Mouse (Mus musculus) brown adipose tissue, adult 24 weeks (tissue): ENCODE results near the gene Ank3. TPM values are rescaled to one million over a fixed set of nuclear protein-coding genes. Genes with fewer than 3 reads are reported as not detected.
"Not testable (repeated sequence)": the region's sequence is repeated elsewhere in the genome, so short reads cannot be mapped to it uniquely, and the experiment has no call there.

Source experiments
- H3K27ac ChIP-seq: fragments of 200-500 bp; replicated peaks from 2 replicates; pipeline ENCODE4 v1.5.1; 2012; ENCODE audit warnings: low read depth, mild to moderate bottlenecking, low read length
- H3K4me1 ChIP-seq: fragments of 200-500 bp; 2 replicates; pipeline ENCODE4 v1.6.1; 2012; ENCODE audit warnings: low read length, mixed read lengths; ENCODE audit not compliant: control insufficient read depth, insufficient read depth, insufficient read length
- H3K4me3 ChIP-seq: fragments of 200-500 bp; 2 replicates; pipeline ENCODE4 v1.5.1; 2012; ENCODE audit warnings: low read depth, mild to moderate bottlenecking, low read length, moderate library complexity; ENCODE audit not compliant: insufficient read depth
- polyA plus RNA-seq: library from polyadenylated mRNA; stranded (reverse); fragments of >200 nt; gene quantifications from 2 replicates; pipeline ENCODE4 v1.2.4, GENCODE M21; 2012; ENCODE audit not compliant: missing spikeins, insufficient read depth, insufficient read length

Gene Ank3
- 1.5 and 6.5 TPM in 2 replicates for polyA plus RNA-seq

- no peak within 1 kb of the TSS for H3K27ac ChIP-seq
These were observed at the start of gene Ank3 for GRCm38 (mm10) chr10:69398763-69399590. Gene Ank3, plus strand, starts transcription at chr10:69398773.

GRCm38 (mm10) chr10:69351071-69351841 is 47.3 kb upstream of the Ank3 start:
- H3K4me3 ChIP-seq, result no peak overlapping the region; the same call in 1 of the 2 replicates
- no peak overlapping the region for H3K27ac ChIP-seq
- H3K4me1 ChIP-seq, result peaks cover 5% of the 10 kb centered on the region; the same call in 1 of the 2 replicates

More at GRCm38 (mm10) chr10:69398763-69399590, at the start of gene Ank3:
- Histone ChIP-seq H3K4me3 (peak within 1 kb of the TSS; percentile 51), H3K4me1 (peaks cover 6% of the 10 kb centered on the region; the same call in 1 of the 2 replicates)

GRCm38 (mm10) chr10:69351842-69352211 is 46.7 kb upstream of the Ank3 start:
- H3K4me3 ChIP-seq, result peak overlapping the region; percentile 59
- H3K4me1 ChIP-seq, result peaks cover 5% of the 10 kb centered on the region; the same call in 1 of the 2 replicates
- no peak overlapping the region for H3K27ac ChIP-seq

GRCm38 (mm10) chr10:69352212-69353085 is 46.1 kb upstream of the Ank3 start, which contains the start of gene Cdk1:
Gene Cdk1, minus strand, starts transcription at chr10:69352938.
- H3K4me1 ChIP-seq, result 0 out of 2 replicates have a peak, but pooled peaks cover 2% of the 10 kb centered on the region
- H3K27ac ChIP-seq, result no peak within 1 kb of the TSS
- peak within 1 kb of the TSS; percentile 59 for H3K4me3 ChIP-seq

GRCm38 (mm10) chr10:69353086-69353479 is 45.5 kb upstream of the Ank3 start:
- H3K27ac ChIP-seq, H3K4me1 ChIP-seq, H3K4me3 ChIP-seq: not testable (repeated sequence)

GRCm38 (mm10) chr10:69359666-69360065 is 38.9 kb upstream of the Ank3 start:
- Histone ChIP-seq H3K4me1 (no peaks in the 10 kb centered on the region), H3K27ac (no peak overlapping the region), H3K4me3 (no peak overlapping the region)

- Histone ChIP-seq H3K4me1 (no peaks in the 10 kb centered on the region), H3K4me3 (no peak overlapping the region), H3K27ac (no peak overlapping the region)
These were observed 32.4 kb upstream of the Ank3 start for GRCm38 (mm10) chr10:69366208-69366607.

GRCm38 (mm10) chr10:69366877-69367387 is 31.6 kb upstream of the Ank3 start:
- Histone ChIP-seq H3K4me1 (no peaks in the 10 kb centered on the region), H3K27ac (no peak overlapping the region), H3K4me3 (no peak overlapping the region)

- Histone ChIP-seq H3K4me3 (no peak overlapping the region), H3K27ac (no peak overlapping the region), H3K4me1 (no peaks in the 10 kb centered on the region)
These were observed 29.3 kb upstream of the Ank3 start for GRCm38 (mm10) chr10:69369321-69369720.

GRCm38 (mm10) chr10:69371441-69371840 is 27.1 kb upstream of the Ank3 start:
- no peaks in the 10 kb centered on the region for H3K4me1 ChIP-seq
- no peak overlapping the region for H3K27ac ChIP-seq

GRCm38 (mm10) chr10:69372061-69372460 is 26.5 kb upstream of the Ank3 start:
- Histone ChIP-seq H3K27ac (no peak overlapping the region), H3K4me1 (no peaks in the 10 kb centered on the region), H3K4me3 (no peak overlapping the region)

More at GRCm38 (mm10) chr10:69371441-69371840, 27.1 kb upstream of the Ank3 start:
- no peak overlapping the region for H3K4me3 ChIP-seq

- Histone ChIP-seq H3K4me3 (no peak overlapping the region), H3K4me1 (no peaks in the 10 kb centered on the region), H3K27ac (no peak overlapping the region)
These were observed 24.6 kb upstream of the Ank3 start for GRCm38 (mm10) chr10:69373796-69374550.

GRCm38 (mm10) chr10:69375154-69375553 is 23.4 kb upstream of the Ank3 start:
- no peaks in the 10 kb centered on the region for H3K4me1 ChIP-seq
- no peak overlapping the region for H3K27ac ChIP-seq
- no peak overlapping the region for H3K4me3 ChIP-seq

- no peaks in the 10 kb centered on the region for H3K4me1 ChIP-seq
- H3K27ac ChIP-seq, result no peak overlapping the region
- H3K4me3 ChIP-seq, result no peak overlapping the region
These were observed 15.4 kb upstream of the Ank3 start for GRCm38 (mm10) chr10:69383186-69383585.
